Mouse (Mus musculus): Measurements from ENCODE around the gene Rp9.
A peak's percentile ranks its signal among the peaks of the same experiment; 100 is the strongest.
"Not testable (repeated sequence)": the region's sequence is repeated elsewhere in the genome, so short reads cannot be mapped to it uniquely, and the experiment has no call there.

Rp9 gene

GRCm38 (mm10) chr9:22461946-22462345 is 7.6 kb downstream of the Rp9 start:
- no peak for DNase-seq (ENCODE audit: low read depth)

GRCm38 (mm10) chr9:22457142-22457835 is 12.3 kb downstream of the Rp9 start:
- no peak for DNase-seq (ENCODE audit: low read depth)

DNA sequence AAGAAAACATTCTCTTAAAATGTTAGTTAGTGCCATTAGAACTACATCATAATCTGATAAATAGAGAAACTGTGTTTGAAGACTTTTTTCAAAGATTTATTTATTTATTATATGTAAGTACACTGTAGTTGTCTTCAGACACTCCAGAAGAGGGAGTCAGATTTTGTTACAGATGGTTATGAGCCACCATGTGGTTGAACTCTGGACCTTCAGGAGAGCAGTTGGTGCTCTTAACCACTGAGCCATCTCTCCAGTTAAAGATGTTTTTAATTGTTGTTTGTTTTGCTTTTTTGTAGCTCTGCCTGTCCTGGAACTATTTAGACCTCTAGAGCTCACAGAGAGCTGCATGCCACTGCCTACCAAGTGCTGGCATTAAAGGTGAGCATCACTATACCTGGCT is 14.5 kb downstream of the Rp9 start:
- DNase-seq (ENCODE audit: low read depth) = no peak

DNA sequence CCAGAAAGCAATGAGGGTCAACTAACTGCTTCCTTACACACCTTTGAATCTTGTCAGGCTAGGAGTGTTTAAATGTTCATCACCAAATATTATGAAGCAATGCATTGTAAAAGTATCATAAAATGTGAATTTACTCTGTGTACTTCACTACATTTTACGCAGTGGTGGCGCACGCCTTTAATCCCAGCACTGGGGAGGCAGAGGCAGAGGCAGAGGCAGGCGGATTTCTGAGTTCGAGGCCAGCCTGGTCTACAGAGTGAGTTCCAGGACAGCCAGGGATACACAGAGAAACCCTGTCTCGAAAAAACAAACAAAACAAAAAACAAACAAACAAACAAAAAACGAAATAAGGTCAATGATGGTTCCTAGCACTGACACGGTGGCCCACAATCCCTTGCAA is 15.6 kb downstream of the Rp9 start, which contains the start of gene Gm17545:
TSS of gene Gm17545 (plus strand) at position 301 of the 400 bp plus-strand sequence.
- DNase-seq (ENCODE audit: low read depth) = not testable (repeated sequence)

- DNase-seq (ENCODE audit: low read depth) = no peak
Observed at GRCm38 (mm10) chr9:22453501-22453924, 16.0 kb downstream of the Rp9 start.

DNA sequence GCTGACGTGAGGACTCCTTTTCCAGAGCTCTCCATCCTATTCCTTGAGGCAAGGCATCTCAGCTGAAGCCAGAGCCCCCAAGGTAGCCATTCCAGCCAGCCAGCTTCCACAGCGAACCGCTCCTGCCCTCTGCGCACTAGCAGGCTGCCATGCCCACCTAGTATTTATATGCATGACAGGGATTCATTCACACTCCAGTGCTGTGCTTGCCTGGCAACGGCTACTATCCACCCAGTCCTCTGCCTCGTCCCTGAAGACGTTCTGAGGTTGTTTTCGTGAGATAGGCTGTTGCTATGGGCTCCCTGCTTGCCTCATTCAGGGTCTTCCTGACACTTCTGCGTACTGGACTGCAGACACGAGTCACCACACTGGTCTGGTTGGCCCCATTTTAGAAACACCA is 16.8 kb downstream of the Rp9 start:
- DNase-seq (ENCODE audit: low read depth) = no peak

DNA sequence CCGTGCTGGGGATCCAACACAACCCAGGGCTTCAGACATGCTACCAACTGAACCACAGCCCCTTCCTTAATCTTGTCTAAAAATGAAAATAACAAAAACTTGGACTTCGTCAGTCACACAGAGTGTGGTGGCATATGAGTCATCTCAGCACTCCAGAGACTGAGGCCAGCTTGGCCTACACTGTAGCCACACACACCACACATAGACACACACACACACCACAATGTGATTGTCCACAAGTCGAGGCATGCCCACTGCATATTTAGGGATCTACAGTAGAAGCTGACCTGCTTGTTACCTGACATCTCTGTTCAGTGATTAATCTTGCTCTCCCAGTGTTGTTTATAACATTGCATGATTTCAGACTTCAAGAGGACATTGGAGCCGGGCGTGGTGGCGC is 20.3 kb downstream of the Rp9 start:
- no peak for DNase-seq (ENCODE audit: low read depth)

DNA sequence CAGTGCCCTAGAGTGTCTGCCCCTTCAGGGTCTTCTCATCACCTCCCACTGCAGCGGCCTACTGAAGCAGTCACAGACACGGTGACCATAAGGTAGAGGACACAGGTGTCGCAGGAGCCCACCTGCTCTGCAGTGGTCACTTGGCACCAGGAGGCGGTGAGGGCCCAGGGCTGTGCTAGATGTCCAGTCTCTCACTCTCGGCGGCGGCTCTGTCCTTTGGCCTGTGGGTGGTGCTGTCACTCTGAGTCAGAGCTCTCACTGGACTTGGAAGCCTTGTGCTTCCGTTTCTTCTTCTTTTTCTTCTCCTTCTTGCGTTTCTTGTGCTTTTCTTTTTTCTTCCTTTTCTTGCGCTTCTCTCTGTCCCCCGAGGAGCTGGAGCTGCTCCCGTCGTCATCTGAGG is 21.1 kb downstream of the Rp9 start:
- DNase-seq (ENCODE audit: low read depth) = no peak

GRCm38 (mm10) chr9:22447213-22447612 is 22.3 kb downstream of the Rp9 start:
- DNase-seq (ENCODE audit: low read depth) = no peak

GRCm38 (mm10) chr9:22445123-22445522 is 24.4 kb downstream of the Rp9 start:
- DNase-seq (ENCODE audit: low read depth) = no peak

DNA sequence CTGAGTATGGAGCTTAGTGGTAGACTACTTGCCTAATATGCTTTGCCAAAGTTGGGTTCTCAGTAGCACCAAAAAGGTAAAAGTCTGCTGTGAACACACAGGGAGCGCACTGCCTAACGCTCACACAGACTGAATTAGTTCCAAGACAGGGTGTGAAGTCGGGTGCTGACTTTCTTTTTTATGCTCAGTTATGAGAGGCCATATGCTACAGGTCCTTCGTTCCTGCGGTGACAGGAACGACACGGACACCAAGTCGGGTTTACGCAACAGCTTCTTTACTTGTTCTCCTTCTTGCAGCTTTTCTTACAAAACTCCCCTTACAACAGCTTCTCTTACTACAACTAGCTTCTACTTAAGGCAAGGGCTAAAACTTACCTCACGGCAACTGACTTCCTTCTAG is 26.4 kb downstream of the Rp9 start:
- DNase-seq (ENCODE audit: low read depth) = no peak

GRCm38 (mm10) chr9:22438826-22439225 is 30.7 kb downstream of the Rp9 start:
- DNase-seq (ENCODE audit: low read depth) = no peak

DNA sequence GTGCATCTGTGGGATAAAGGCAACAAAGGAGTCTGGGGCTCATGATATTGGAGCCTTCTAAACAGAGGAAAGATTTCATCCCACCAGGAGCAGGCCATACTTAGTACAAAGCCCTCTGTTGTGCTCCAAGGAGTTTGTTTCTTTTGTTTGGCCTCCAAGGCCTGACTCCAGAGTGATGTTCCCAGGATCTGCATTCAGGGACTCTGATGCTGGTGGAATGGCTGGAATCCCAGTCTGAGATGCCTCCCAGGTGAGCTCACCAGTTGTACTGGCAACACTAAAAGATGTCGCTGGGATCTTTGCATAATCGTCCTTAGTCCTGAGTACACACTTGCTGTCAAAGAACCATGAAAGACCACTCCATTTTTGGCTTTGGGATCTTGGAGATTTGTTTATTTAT is 35.4 kb downstream of the Rp9 start:
- no peak for DNase-seq (ENCODE audit: low read depth)

- DNase-seq (ENCODE audit: low read depth) = no peak
Observed at GRCm38 (mm10) chr9:22433221-22433620, 36.3 kb downstream of the Rp9 start.

DNA sequence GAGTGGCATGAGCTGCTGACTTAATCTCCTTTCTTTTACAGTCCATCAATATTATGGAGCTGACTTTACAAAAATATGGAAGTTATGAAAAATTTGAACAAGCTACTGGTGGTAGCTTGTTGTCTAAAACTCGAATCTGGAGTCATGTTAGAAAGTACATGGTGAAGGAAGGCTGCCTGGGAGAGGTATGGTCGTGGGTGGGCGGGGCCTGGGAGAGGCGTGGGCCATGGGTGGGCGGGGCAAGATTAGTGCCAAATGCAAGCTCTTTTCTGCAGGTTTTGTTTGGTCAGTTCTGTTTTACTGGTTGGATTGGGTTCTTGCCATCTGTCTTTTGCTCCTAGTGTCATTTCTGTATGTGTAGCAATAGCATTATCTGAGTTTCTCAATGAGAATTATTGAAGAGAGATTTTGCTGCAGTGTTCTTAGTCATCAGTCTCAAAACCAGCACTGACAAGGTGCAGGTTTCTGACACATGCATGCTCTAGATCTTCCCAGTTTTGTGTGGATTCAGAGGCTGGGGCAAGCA is 39.2 kb downstream of the Rp9 start:
- DNase-seq (ENCODE audit: low read depth) = no peak

GRCm38 (mm10) chr9:22429533-22430241 is 39.9 kb downstream of the Rp9 start:
- peak; percentile 56 for DNase-seq (ENCODE audit: low read depth)

DNA sequence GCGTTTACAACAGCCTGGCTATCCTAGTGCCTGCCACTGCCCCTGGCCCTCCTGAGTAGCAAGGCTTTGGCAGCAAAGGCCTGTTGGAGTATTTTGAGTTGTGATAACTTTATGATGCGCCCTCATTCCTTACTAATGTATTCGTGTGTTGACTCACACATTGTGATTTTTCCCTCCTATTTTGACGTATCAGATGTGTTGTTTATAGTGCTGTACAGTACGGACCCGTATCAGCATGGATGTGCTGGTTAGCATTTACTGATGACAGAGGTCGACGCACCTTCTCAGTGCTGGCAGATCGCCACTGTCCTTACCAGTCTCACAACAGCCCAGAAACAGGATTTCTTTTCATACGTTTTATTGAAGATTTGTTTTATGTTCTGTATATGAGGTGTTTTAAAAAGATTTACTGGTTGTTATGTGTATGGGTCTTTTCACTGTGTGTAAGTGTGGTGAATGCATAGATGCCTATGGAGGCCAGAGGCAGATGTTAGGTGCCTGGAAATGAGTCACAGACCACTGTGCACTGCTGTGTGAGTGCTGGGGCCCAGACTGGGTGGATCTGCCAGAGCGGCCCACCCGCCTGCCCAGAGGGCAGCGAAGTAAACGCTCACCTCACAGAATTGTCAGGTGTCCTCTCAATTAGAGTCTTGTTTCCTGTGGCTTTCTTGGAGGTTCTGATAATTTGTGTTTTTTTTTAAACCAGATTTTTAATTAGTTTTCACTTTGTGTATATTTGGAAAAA is 40.7 kb downstream of the Rp9 start:
- no peak for DNase-seq (ENCODE audit: low read depth)

- no peak for DNase-seq (ENCODE audit: low read depth)
Observed at GRCm38 (mm10) chr9:22428028-22428665, 41.4 kb downstream of the Rp9 start.

DNA sequence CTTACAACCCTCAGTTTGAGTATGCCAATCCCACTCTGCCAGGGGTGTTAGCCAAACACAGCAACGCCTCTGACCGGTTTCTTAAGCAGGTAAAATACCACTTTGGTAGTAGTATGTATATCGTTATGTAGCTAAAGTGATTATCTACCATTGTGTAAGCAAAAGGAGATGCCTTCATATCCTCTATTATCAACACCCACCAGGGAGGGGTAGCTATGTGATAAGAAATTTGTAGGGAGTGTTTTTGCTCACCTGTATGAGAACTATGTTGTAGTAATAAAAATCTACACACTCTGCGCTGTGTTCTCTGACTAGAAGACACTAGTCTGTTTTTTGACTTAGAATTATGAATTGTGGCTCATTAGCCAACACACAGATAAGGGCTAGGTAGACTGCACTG is 44.8 kb downstream of the Rp9 start:
- DNase-seq (ENCODE audit: low read depth) = no peak

DNA sequence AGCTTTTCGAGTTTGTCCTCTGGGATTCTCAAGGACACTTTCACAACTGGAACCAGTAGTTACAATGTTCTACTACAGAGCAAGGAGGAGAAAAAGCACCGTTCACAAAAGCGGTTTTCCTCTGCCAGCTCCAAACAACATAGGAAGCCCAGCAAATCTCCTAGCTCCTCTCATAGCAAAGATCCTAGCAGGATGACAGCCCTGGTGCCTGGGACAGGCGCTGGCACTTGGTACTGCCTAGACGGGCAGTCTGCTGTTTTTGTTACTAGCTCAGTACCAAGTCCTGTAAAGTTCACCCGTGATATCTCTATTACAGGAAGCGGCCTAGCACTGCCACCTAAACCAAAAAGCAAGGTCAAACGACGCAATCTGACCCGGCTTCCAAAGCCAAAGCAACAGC is 45.3 kb downstream of the Rp9 start:
- DNase-seq (ENCODE audit: low read depth) = no peak

DNA sequence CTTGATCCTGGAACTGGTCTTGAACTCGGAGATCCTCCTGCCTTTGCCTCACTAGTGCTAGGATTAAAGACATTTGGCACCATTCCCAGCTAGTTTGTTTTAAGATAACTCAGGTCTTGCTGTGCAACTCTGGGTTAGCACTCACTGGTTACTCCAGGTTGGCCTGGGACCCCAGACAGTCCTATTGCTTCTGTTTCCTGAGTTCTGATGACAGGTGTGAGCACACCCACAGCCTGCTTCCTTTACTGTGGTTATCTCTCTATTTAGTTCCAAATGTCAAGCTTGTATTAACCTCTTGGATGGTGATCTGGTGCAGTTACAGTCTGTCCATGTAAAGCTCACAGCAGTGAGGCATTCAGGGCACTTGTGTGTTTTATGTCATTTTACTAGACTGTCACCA is 46.0 kb downstream of the Rp9 start:
- DNase-seq (ENCODE audit: low read depth) = no peak

DNA sequence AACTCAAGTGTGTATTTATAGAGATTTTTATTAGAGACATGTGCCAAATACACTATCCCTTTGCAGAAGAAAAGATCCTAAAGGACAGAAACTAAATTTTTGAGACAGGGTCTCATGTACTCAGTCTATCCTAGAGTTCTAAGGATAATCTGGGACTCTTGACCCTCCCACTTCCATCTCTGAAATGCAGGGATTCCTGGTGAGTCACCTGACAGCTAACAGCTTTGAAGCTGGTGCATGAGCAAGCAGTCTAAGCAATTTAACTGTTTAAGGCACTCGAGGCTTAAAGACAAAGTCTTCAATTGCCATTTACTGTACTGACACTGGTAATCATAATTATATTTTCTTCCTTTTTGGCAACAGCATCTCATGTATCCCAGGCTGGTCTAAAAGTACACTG is 47.0 kb downstream of the Rp9 start:
- DNase-seq (ENCODE audit: low read depth) = no peak
